Mouse (Mus musculus): Measurements from ENCODE around the gene Ick.

GRCm38 (mm10) chr9:78103965-78104560 lies 4.9 kb upstream of the Ick start:
- TF ChIP-seq POLR2A (IDR thresholded peaks at IDR 0.05; ENCODE audit: control insufficient read depth in 1 of 2, insufficient read depth in 1 of 2, low read depth in 1 of 2, low read length in 2 of 2, poor library complexity in 1 of 2), result no peak
- no peak for TF ChIP-seq CTCF (IDR thresholded peaks at IDR 0.05 in 2 of 3, conservative IDR thresholded peaks at IDR 0.05 in 1 of 3; ENCODE audit: control insufficient read depth in 1 of 3, insufficient read depth in 1 of 3, low read depth in 2 of 3, low read length in 3 of 3, poor library complexity in 1 of 3, severe bottlenecking in 1 of 3)
- TF ChIP-seq MAFK (IDR thresholded peaks at IDR 0.05; ENCODE audit: borderline replicate concordance, low read depth, low read length), result no peak
- no peak for TF ChIP-seq NRF1 (IDR thresholded peaks at IDR 0.05; ENCODE audit: insufficient read depth, low read depth, low read length, poor library complexity, severe bottlenecking)
- no peak for TF ChIP-seq JUND (IDR thresholded peaks at IDR 0.05; ENCODE audit: low read depth, low read length)
- no peak for TF ChIP-seq TAL1 (IDR thresholded peaks at IDR 0.05; ENCODE audit: low read length)
- no peak for TF ChIP-seq ETS1 (IDR thresholded peaks at IDR 0.05; ENCODE audit: low read depth, low read length)
- no peak for TF ChIP-seq GATA1 (IDR thresholded peaks at IDR 0.05; ENCODE audit: low read depth, low read length)
- TF ChIP-seq MAX (IDR thresholded peaks at IDR 0.05; ENCODE audit: low read length), result no peak
- no peak for TF ChIP-seq MXI1 (IDR thresholded peaks at IDR 0.05; ENCODE audit: low read depth, low read length)

All from MEL (cell line).